Mouse (Mus musculus): ENCODE measurements around the gene Angptl8. TPM values are rescaled to one million over a fixed set of nuclear protein-coding genes. Genes with fewer than 3 reads are reported as not detected.

Angptl8 gene
- polyA plus RNA-seq, 1 experiment from 2014 or later = 2.1 TPM

DNA sequence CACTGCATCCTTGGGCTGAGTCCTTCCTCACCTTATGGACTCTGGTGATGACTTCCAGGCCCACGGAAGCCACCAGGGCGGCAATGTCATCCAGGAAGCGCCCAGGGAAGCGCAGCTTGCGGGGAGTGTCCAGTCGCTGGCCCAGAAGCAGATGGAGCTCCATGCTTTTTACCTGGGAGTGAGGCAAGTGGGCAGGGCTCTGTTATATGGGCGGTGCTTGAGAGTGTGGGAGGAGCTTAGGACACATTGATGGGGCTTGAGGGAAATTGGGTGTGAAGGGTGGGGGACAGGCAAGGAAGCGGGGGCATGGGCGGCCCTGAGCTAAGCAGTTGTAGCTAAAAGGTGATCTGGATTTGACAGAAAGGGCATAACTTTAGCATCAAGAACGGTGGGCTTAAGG, 10.9 kb upstream of the Angptl8 start:
- no peak overlapping the region for H3K4me2 ChIP-seq (replicated peaks; ENCODE audit: low read depth)
- H3K9me3 ChIP-seq (ENCODE audit: control insufficient read depth, low read length) = no peaks in the 10 kb centered on the region
- no peak for TF ChIP-seq CTCF (IDR thresholded peaks at IDR 0.05; ENCODE audit: low read depth)
- no peak for TF ChIP-seq EP300 (optimal IDR thresholded peaks at IDR 0.05)
- no peak overlapping the region for H3K4me3 ChIP-seq (ENCODE audit: low read depth, low read length)
- no peaks in the 10 kb centered on the region for H3K4me1 ChIP-seq (replicated peaks; ENCODE audit: control insufficient read depth, insufficient read depth)
- no peak overlapping the region for H3K9ac ChIP-seq (ENCODE audit: low read length)
- DNase-seq (ENCODE audit: low spot score) = no peak
- no peak overlapping the region for H3K27ac ChIP-seq (replicated peaks)
- ATAC-seq (ENCODE audit: low FRiP score, low TSS enrichment) = no peak
- no peaks in the 10 kb centered on the region for H3K27me3 ChIP-seq (ENCODE audit: control insufficient read depth, insufficient read depth, low read length)
- peaks cover 12% of the 10 kb centered on the region for H3K36me3 ChIP-seq (ENCODE audit: control insufficient read depth, insufficient read depth, low read length)
- WGBS = 71% methylated on average over 10 of the region's 10 CpGs

DNA sequence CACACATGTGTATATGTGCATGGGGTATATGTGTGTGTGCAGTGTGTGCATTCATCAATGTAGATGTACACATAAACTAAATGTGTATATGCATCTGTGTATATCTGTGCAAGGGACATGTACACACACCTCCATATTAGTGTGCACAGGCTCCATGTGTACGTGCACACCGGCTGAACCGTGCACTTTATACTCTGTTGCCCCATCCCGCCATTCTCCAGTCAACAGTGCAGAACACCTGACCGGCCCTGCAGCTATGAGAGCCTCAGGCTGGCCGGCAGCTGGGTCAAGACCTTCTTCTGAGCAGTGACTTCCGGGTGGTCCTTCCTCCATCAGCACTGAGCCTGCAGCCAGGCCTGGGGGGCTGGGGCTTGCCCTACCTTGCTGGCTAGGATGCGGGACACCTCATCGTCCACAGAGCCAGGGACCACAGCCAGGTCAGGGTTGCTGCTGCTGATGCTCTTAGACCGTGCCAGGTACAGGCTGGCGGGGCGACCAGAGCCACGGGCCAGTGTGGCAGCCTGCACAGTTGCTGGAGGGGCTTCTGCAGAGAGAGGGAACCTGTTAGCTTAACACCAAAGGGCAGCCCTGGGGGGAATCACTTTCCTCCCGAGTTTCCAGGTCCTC, 5.4 kb upstream of the Angptl8 start:
- Histone ChIP-seq H3K27me3 (ENCODE audit: control insufficient read depth, insufficient read depth, low read length) (no peaks in the 10 kb centered on the region), H3K9ac (ENCODE audit: low read length) (no peak overlapping the region), H3K36me3 (ENCODE audit: control insufficient read depth, insufficient read depth, low read length) (peaks cover 13% of the 10 kb centered on the region), H3K9me3 (ENCODE audit: control insufficient read depth, low read length) (no peaks in the 10 kb centered on the region), H3K4me1 (replicated peaks; ENCODE audit: control insufficient read depth, insufficient read depth) (no peaks in the 10 kb centered on the region), H3K4me3 (ENCODE audit: low read depth, low read length) (no peak overlapping the region), H3K27ac (replicated peaks) (no peak overlapping the region), H3K4me2 (replicated peaks; ENCODE audit: low read depth) (no peak overlapping the region)
- no peak for DNase-seq (ENCODE audit: low spot score)
- 85% methylated on average over 14 of the region's 14 CpGs for WGBS
- ATAC-seq (ENCODE audit: low FRiP score, low TSS enrichment) = no peak
- TF ChIP-seq CTCF (IDR thresholded peaks at IDR 0.05; ENCODE audit: low read depth) (no peak), EP300 (optimal IDR thresholded peaks at IDR 0.05) (no peak)

DNA sequence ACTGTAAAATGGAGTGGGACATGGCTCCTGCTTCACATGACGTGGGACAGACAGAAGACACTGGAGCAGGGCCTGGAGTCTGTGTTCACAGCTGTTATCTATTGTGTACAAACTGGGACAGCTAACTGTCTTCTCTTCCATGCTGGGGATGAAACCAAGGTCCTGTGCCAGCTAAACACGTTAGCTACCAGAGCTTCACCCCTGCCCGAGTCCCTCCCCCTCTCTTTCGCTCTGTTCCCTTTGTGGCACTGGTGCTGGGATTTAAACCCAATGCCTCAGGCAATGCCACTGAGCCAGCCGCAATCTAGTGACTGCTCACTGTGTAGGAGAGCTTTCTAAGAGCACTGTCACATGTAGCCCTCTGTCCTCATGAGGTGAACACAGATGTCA, 4.9 kb upstream of the Angptl8 start:
- TF ChIP-seq EP300 (optimal IDR thresholded peaks at IDR 0.05) (no peak), CTCF (IDR thresholded peaks at IDR 0.05; ENCODE audit: low read depth) (no peak)
- DNase-seq (ENCODE audit: low spot score) (no peak), ATAC-seq (ENCODE audit: low FRiP score, low TSS enrichment) (no peak)
- WGBS = 82% methylated on average over 5 of the region's 5 CpGs
- no peaks in the 10 kb centered on the region for H3K27me3 ChIP-seq (ENCODE audit: control insufficient read depth, insufficient read depth, low read length)
- H3K4me1 ChIP-seq (replicated peaks; ENCODE audit: control insufficient read depth, insufficient read depth) = no peaks in the 10 kb centered on the region
- H3K36me3 ChIP-seq (ENCODE audit: control insufficient read depth, insufficient read depth, low read length) = peaks cover 13% of the 10 kb centered on the region
- no peak overlapping the region for H3K27ac ChIP-seq (replicated peaks)
- no peak overlapping the region for H3K9ac ChIP-seq (ENCODE audit: low read length)
- H3K9me3 ChIP-seq (ENCODE audit: control insufficient read depth, low read length) = no peaks in the 10 kb centered on the region
- H3K4me3 ChIP-seq (ENCODE audit: low read depth, low read length) = no peak overlapping the region
- no peak overlapping the region for H3K4me2 ChIP-seq (replicated peaks; ENCODE audit: low read depth)

DNA sequence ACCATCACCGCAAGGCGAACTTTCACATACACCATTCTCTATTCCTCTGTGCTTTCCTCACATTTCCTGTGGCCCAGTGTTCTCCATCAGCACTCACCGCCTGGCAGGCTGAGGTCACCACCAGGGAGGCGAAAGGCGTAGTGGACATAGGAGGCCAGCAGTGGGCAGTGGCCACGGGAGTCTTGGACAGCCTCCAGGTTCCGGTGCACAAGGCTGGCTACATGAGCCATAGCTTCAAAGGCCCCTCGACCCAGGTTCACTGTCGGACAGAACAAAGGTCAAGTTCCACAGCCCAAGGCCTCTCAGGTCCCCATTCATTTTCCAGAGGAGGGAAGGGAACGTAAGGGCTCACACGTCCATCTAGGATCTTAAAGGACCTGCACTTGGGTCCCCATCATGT, 4.4 kb upstream of the Angptl8 start:
- Histone ChIP-seq H3K27me3 (ENCODE audit: control insufficient read depth, insufficient read depth, low read length) (no peaks in the 10 kb centered on the region), H3K9ac (ENCODE audit: low read length) (no peak overlapping the region), H3K4me2 (replicated peaks; ENCODE audit: low read depth) (no peak overlapping the region), H3K27ac (replicated peaks) (no peak overlapping the region), H3K4me3 (ENCODE audit: low read depth, low read length) (no peak overlapping the region), H3K36me3 (ENCODE audit: control insufficient read depth, insufficient read depth, low read length) (peaks cover 13% of the 10 kb centered on the region), H3K4me1 (replicated peaks; ENCODE audit: control insufficient read depth, insufficient read depth) (no peaks in the 10 kb centered on the region), H3K9me3 (ENCODE audit: control insufficient read depth, low read length) (no peaks in the 10 kb centered on the region)
- TF ChIP-seq EP300 (optimal IDR thresholded peaks at IDR 0.05) (no peak), CTCF (IDR thresholded peaks at IDR 0.05; ENCODE audit: low read depth) (no peak)
- WGBS = 91% methylated on average over 11 of the region's 11 CpGs
- no peak for DNase-seq (ENCODE audit: low spot score)
- ATAC-seq (ENCODE audit: low FRiP score, low TSS enrichment) = no peak

DNA sequence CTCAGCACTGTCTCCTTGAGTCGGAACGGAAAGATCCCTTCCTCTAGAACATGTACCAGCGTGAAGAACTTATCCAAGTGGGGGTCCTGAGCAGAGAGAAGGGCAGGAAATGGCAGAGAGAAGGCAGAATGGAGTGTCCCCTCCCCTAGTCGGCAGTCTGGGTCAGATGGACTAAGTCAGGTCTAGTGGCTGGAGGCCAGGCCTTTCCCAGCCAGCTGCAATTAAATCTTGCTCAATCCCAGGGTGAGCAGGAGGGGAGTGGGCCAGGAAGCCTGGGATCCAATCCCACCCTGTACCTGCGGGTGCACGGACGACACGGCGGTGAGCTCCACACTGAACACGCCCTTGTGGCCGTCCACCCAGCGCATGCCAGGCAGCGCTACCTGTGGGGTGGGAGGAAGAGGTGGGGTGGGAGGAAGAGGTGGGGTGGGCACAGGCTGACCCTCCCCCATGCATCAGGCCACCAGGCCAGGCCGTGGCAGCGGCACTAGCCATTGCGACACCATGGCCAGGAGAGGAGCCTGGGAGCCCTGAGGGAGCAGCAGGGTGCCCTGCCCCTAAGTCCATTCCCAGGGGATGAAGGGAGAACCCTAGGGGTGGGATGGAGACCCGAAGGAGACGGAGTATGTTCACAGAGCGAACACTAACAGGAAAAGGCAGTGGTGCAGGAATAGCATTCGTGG, 3.6 kb upstream of the Angptl8 start:
- Histone ChIP-seq H3K9ac (ENCODE audit: low read length) (no peak overlapping the region), H3K9me3 (ENCODE audit: control insufficient read depth, low read length) (no peaks in the 10 kb centered on the region), H3K4me3 (ENCODE audit: low read depth, low read length) (no peak overlapping the region), H3K36me3 (ENCODE audit: control insufficient read depth, insufficient read depth, low read length) (peaks cover 13% of the 10 kb centered on the region), H3K4me1 (replicated peaks; ENCODE audit: control insufficient read depth, insufficient read depth) (no peaks in the 10 kb centered on the region), H3K27me3 (ENCODE audit: control insufficient read depth, insufficient read depth, low read length) (no peaks in the 10 kb centered on the region), H3K27ac (replicated peaks) (no peak overlapping the region), H3K4me2 (replicated peaks; ENCODE audit: low read depth) (no peak overlapping the region)
- no peak for TF ChIP-seq CTCF (IDR thresholded peaks at IDR 0.05; ENCODE audit: low read depth)
- no peak for TF ChIP-seq EP300 (optimal IDR thresholded peaks at IDR 0.05)
- WGBS = 87% methylated on average over 20 of the region's 20 CpGs
- DNase-seq (ENCODE audit: low spot score) (no peak), ATAC-seq (ENCODE audit: low FRiP score, low TSS enrichment) (no peak)

DNA sequence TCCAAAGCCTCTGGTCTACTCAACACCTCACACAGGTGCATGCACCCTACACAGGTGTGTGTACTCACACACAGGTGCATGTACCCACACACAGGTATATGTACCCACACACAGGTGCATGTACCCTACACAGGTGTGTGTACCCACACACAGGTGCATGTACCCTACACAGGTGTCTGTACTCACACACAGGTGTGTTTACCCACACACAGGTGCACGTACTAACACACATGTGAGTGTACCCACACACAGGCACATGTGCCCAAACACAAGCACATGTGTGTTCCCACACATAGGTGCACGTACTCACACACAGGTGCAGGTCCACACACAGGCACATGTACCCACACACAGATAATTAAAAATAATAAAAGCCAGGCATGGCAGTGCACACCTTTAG, 2.4 kb downstream of the Angptl8 start:
- Histone ChIP-seq H3K27me3 (ENCODE audit: control insufficient read depth, insufficient read depth, low read length) (no peaks in the 10 kb centered on the region), H3K4me3 (ENCODE audit: low read depth, low read length) (no peak overlapping the region), H3K27ac (replicated peaks) (no peak overlapping the region), H3K36me3 (ENCODE audit: control insufficient read depth, insufficient read depth, low read length) (peaks cover 20% of the 10 kb centered on the region), H3K9me3 (ENCODE audit: control insufficient read depth, low read length) (no peaks in the 10 kb centered on the region), H3K4me1 (replicated peaks; ENCODE audit: control insufficient read depth, insufficient read depth) (no peaks in the 10 kb centered on the region), H3K4me2 (replicated peaks; ENCODE audit: low read depth) (no peak overlapping the region), H3K9ac (ENCODE audit: low read length) (no peak overlapping the region)
- WGBS = 96% methylated on average over 2 of the region's 2 CpGs
- DNase-seq (ENCODE audit: low spot score) (no peak), ATAC-seq (ENCODE audit: low FRiP score, low TSS enrichment) (no peak)
- TF ChIP-seq CTCF (IDR thresholded peaks at IDR 0.05; ENCODE audit: low read depth) = no peak
- no peak for TF ChIP-seq EP300 (optimal IDR thresholded peaks at IDR 0.05)

Data from stomach, postnatal 0 days (tissue).